Mouse (Mus musculus) embryonic facial prominence, embryonic 15.5 days (tissue): ENCODE data around the gene Plxna4. TPM values are rescaled to one million over a fixed set of nuclear protein-coding genes. Genes with fewer than 3 reads are reported as not detected.
A peak's percentile ranks its signal among the peaks of the same experiment; 100 is the strongest.

ENCODE experiments used
- ATAC-seq: fragments of 200-750 bp; cut with Nextera tagmentation; 2 replicates; pipeline ENCODE4 v1.8.0; 2017; ENCODE audit warnings: low read depth, moderate TSS enrichment; ENCODE audit not compliant: insufficient number of reproducible peaks, low FRiP score, low TSS enrichment
- H3K27ac ChIP-seq: fragments of 300-500 bp; sonication (generic); replicated peaks from 2 replicates; pipeline ENCODE4 v1.5.1; 2015; ENCODE audit warnings: mild to moderate bottlenecking, inconsistent platforms
- H3K27me3 ChIP-seq: fragments of 300-500 bp; sonication (generic); 2 replicates; pipeline ENCODE4 v1.6.1; 2015; ENCODE audit warnings: inconsistent platforms
- H3K36me3 ChIP-seq: fragments of 300-500 bp; sonication (generic); 2 replicates; pipeline ENCODE4 v1.6.1; 2015; ENCODE audit warnings: mild to moderate bottlenecking, inconsistent platforms
- H3K4me1 ChIP-seq: fragments of 300-500 bp; sonication (generic); 2 replicates; pipeline ENCODE4 v1.6.1; 2015; ENCODE audit warnings: inconsistent platforms
- H3K4me2 ChIP-seq: fragments of 300-500 bp; sonication (generic); replicated peaks from 2 replicates; pipeline ENCODE4 v1.6.1; 2015; ENCODE audit warnings: mild to moderate bottlenecking, inconsistent platforms
- H3K4me3 ChIP-seq: fragments of 300-500 bp; sonication (generic); replicated peaks from 2 replicates; pipeline ENCODE4 v1.5.1; 2015; ENCODE audit warnings: mild to moderate bottlenecking, inconsistent platforms
- H3K9ac ChIP-seq: fragments of 300-500 bp; sonication (generic); 2 replicates; pipeline ENCODE4 v1.6.1; 2015; ENCODE audit warnings: inconsistent platforms
- H3K9me3 ChIP-seq: fragments of 300-500 bp; sonication (generic); replicated peaks from 2 replicates; pipeline ENCODE4 v1.6.1; 2016; ENCODE audit warnings: inconsistent platforms
- WGBS: fragments of 180-500 bp; shearing (Covaris S2); methylation state at CpG from one replicate; pipeline ENCODE4 v1.1.7; 2015; 5-methylcytosine and 5-hydroxymethylcytosine counted together
- polyA plus RNA-seq: library from polyadenylated mRNA; unstranded; fragments of >200 nt; fragmentation: Nextera tagmentation; extraction: Ambion mirVana; gene quantifications from 2 replicates; pipeline ENCODE4 v1.2.1, GENCODE M21; 2015

Plxna4 gene
- polyA plus RNA-seq, 1 experiment from 2014 or later, result 2.6 TPM

DNA sequence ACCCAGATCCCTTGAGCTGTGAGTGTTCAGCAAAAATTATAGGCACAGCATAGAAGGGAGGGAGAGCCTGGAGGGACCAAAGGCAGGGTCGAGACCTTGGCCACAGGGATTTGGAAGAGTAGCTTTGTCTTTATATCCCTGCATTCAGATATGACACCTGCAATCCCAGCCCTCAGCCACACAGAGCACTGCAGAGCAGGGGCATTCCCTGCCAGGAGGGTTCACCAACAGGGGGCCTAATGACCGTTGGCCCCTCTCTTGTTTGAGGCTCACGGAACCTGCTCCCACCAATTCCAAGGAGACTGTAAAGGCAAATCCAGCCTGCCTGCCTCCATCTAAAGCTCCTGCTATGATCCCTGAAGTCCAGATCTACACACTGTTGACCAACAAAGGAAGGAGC is 410.1 kb downstream of the Plxna4 start:
- Histone ChIP-seq H3K4me2 (no peak overlapping the region), H3K9me3 (no peaks in the 10 kb centered on the region), H3K4me1 (peaks cover 14% of the 10 kb centered on the region; the same call in 1 of the 2 replicates), H3K36me3 (no peaks in the 10 kb centered on the region), H3K27ac (no peak overlapping the region), H3K27me3 (0 out of 2 replicates have a peak, but pooled peaks cover 3% of the 10 kb centered on the region), H3K4me3 (no peak overlapping the region), H3K9ac (no peak overlapping the region)
- 81% methylated on average over 3 of the region's 3 CpGs for WGBS
- no peak for ATAC-seq

GRCm38 (mm10) chr6:32167725-32168124 is 420.3 kb downstream of the Plxna4 start:
- 17% methylated on average over 1 of the region's 1 CpGs for WGBS
- Histone ChIP-seq H3K4me2 (no peak overlapping the region), H3K9ac (no peak overlapping the region), H3K27ac (no peak overlapping the region), H3K9me3 (no peaks in the 10 kb centered on the region), H3K36me3 (no peaks in the 10 kb centered on the region), H3K27me3 (no peaks in the 10 kb centered on the region), H3K4me1 (no peaks in the 10 kb centered on the region), H3K4me3 (no peak overlapping the region)
- ATAC-seq, result no peak

DNA sequence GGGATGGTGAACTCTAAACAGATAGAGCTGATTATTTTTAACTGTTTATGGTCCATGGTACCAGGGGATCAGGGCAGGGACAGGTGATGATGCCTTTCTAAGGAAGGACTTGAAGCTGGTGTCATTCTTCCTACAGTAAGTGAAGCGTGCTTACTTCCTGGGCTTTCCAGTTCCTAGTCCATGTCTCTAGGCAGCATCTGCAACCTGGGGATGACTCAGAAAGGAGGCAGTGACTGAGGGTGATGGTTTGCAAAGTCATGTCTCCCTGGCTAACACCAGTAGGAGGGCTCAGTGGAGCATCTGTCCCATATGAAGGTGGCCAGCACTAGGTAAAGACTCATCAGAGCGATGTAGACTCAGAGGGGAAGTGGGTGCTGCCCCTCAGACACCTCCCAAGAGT is 427.6 kb downstream of the Plxna4 start:
- no peak for ATAC-seq
- Histone ChIP-seq H3K9ac (no peak overlapping the region), H3K4me1 (no peaks in the 10 kb centered on the region), H3K36me3 (no peaks in the 10 kb centered on the region), H3K27ac (no peak overlapping the region), H3K9me3 (no peaks in the 10 kb centered on the region), H3K27me3 (no peaks in the 10 kb centered on the region), H3K4me2 (no peak overlapping the region), H3K4me3 (no peak overlapping the region)
- 80% methylated on average over 2 of the region's 2 CpGs for WGBS

GRCm38 (mm10) chr6:32159931-32160330 is 428.1 kb downstream of the Plxna4 start:
- Histone ChIP-seq H3K4me3 (no peak overlapping the region), H3K9ac (no peak overlapping the region), H3K4me2 (no peak overlapping the region), H3K9me3 (no peaks in the 10 kb centered on the region), H3K27me3 (no peaks in the 10 kb centered on the region), H3K27ac (no peak overlapping the region), H3K36me3 (no peaks in the 10 kb centered on the region), H3K4me1 (no peaks in the 10 kb centered on the region)
- ATAC-seq, result no peak
- 68% methylated on average over 4 of the region's 4 CpGs for WGBS

DNA sequence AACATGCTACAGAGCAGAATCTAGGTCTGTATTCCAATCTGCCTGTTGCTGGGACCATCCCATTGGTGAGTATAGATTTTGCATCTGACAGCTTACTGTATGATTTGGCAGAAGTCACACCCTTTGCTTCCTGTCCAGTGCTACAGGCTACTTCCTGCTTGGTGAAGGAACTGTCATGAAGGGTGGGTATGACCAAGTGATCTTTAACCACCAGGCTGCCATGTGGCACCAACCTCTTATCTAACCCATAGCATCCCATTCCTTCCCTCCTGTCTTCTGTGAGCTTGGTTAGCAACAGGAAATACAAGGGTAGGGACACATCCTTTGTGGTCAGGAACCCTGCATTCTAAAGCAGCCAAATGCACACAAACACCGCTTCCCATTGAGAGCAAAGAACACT is 429.6 kb downstream of the Plxna4 start:
- H3K4me3 ChIP-seq, result no peak overlapping the region
- 86% methylated on average over 1 of the region's 1 CpGs for WGBS
- H3K4me1 ChIP-seq, result no peaks in the 10 kb centered on the region
- H3K27me3 ChIP-seq, result no peaks in the 10 kb centered on the region
- no peak overlapping the region for H3K4me2 ChIP-seq
- H3K36me3 ChIP-seq, result no peaks in the 10 kb centered on the region
- H3K27ac ChIP-seq, result no peak overlapping the region
- no peaks in the 10 kb centered on the region for H3K9me3 ChIP-seq
- H3K9ac ChIP-seq, result no peak overlapping the region
- no peak for ATAC-seq

- Histone ChIP-seq H3K4me2 (no peak overlapping the region), H3K27ac (no peak overlapping the region), H3K9me3 (no peaks in the 10 kb centered on the region), H3K36me3 (no peaks in the 10 kb centered on the region), H3K27me3 (no peaks in the 10 kb centered on the region), H3K4me1 (no peaks in the 10 kb centered on the region), H3K9ac (no peak overlapping the region), H3K4me3 (no peak overlapping the region)
- WGBS, result 86% methylated on average over 4 of the region's 4 CpGs
- ATAC-seq, result no peak
Measured at GRCm38 (mm10) chr6:32153170-32153569, 434.8 kb downstream of the Plxna4 start.

DNA sequence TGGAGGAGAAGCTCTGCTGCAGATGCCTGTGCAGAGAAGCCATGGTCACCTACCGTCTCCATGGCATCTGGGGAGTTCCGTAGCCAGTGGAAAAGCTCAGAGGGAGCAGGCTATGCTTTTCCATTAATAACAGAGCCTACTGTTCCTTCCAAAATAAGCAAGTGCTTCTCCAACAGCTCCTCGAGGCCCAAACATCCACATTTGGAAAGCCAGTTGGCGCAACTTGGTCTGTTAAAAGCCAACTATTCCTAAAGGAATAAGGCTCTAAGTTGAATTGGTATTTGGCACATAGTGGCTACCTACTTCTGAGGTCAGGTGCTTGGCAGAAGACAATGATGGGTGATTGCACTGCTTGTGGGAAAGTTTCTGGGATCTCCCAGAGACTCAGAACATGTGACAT is 437.2 kb downstream of the Plxna4 start:
- Histone ChIP-seq H3K27me3 (no peaks in the 10 kb centered on the region), H3K9me3 (no peaks in the 10 kb centered on the region), H3K9ac (no peak overlapping the region), H3K4me1 (no peaks in the 10 kb centered on the region), H3K36me3 (no peaks in the 10 kb centered on the region), H3K27ac (no peak overlapping the region), H3K4me3 (no peak overlapping the region), H3K4me2 (no peak overlapping the region)
- ATAC-seq, result no peak
- 85% methylated on average over 4 of the region's 4 CpGs for whole genome bisulfite sequencing

DNA sequence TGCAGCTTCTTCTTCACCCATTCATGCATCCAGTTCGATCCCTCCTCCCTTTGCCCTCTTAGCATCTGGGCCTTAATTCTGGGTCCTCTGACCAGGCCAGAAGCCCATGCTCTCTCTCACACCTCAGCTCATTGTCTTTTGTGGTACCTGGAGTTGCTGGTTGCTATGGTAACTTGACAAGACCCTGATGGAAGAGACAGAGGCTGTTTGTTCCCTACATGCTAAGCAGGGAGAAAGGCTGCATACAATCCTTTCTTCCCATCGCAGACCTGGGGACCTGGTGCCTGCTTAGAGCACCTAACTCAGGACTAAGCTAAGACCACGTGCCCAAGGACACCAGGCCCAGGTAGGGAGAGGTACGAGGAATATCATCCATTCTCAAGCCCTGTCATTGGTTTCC is 443.2 kb downstream of the Plxna4 start:
- 72% methylated on average over 4 of the region's 4 CpGs for WGBS
- no peaks in the 10 kb centered on the region for H3K27me3 ChIP-seq

DNA sequence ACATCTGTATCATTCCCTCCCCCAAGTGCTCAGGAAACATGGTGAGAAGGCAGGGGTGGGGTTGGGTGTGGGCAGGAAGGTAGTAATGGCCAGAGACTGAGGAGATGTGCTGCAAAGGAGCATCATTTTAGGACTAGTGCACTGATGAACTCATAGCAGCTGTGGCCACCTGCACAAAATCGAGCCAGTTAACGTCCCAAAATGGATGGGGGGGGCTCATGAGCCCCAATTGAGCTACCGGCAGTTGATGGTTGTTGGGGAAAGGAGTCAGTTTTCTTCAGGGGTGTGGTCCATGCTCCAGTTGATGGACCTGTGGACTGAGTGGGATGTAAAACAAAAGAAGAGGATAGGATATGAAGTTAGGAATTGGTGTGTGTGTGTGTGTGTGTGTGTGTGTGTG is 448.5 kb downstream of the Plxna4 start:
- H3K9me3 ChIP-seq, result no peaks in the 10 kb centered on the region
- H3K4me3 ChIP-seq, result no peak overlapping the region
- no peaks in the 10 kb centered on the region for H3K36me3 ChIP-seq
- no peak overlapping the region for H3K4me2 ChIP-seq
- no peaks in the 10 kb centered on the region for H3K27me3 ChIP-seq
- WGBS, result 71% methylated on average over 3 of the region's 3 CpGs
- H3K27ac ChIP-seq, result no peak overlapping the region
- H3K4me1 ChIP-seq, result no peaks in the 10 kb centered on the region
- no peak for ATAC-seq
- H3K9ac ChIP-seq, result no peak overlapping the region

More for the DNA sequence above, 443.2 kb downstream of the Plxna4 start:
- no peak for ATAC-seq
- Histone ChIP-seq H3K27ac (no peak overlapping the region), H3K4me3 (no peak overlapping the region), H3K36me3 (no peaks in the 10 kb centered on the region), H3K4me2 (no peak overlapping the region), H3K4me1 (no peaks in the 10 kb centered on the region), H3K9ac (no peak overlapping the region), H3K9me3 (no peaks in the 10 kb centered on the region)

DNA sequence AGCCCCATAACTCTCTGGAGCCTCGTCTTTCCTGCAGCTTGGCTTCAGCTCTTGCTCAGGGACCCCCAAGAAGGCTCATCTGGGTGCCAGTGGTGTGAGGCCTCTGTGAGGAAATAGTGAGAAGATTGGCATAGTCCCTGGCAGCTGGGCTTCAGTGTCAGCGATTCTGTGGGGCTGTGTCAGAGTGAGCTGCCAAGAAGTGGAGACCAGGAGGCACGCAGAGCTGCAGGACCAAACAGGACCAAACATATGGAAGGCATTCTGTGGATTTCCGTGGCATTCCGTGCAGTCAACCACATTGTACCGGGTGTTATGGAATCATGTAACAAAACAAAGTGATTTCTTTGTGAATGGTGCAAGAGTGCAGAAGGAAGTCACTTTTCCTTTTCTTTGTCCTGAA is 461.1 kb downstream of the Plxna4 start:
- H3K36me3 ChIP-seq, result no peaks in the 10 kb centered on the region
- peak overlapping the region; percentile 6 for H3K27ac ChIP-seq
- peaks cover 4% of the 10 kb centered on the region; the same call in 1 of the 2 replicates for H3K4me1 ChIP-seq
- H3K9me3 ChIP-seq, result no peaks in the 10 kb centered on the region
- H3K27me3 ChIP-seq, result no peaks in the 10 kb centered on the region
- 0 out of 2 replicates have a peak, but pooled peaks have one; percentile 60 for ATAC-seq
- H3K4me3 ChIP-seq, result no peak overlapping the region
- WGBS, result 37% methylated on average over 6 of the region's 6 CpGs
- no peak overlapping the region for H3K9ac ChIP-seq
- H3K4me2 ChIP-seq, result no peak overlapping the region

GRCm38 (mm10) chr6:32122584-32123265 is 465.3 kb downstream of the Plxna4 start:
- Histone ChIP-seq H3K4me2 (no peak overlapping the region), H3K9me3 (no peaks in the 10 kb centered on the region), H3K27ac (no peak overlapping the region), H3K27me3 (no peaks in the 10 kb centered on the region), H3K4me3 (no peak overlapping the region), H3K4me1 (peaks cover 4% of the 10 kb centered on the region; the same call in 1 of the 2 replicates), H3K36me3 (no peaks in the 10 kb centered on the region), H3K9ac (no peak overlapping the region)
- no peak for ATAC-seq
- WGBS, result 81% methylated on average over 4 of the region's 4 CpGs

- no peak overlapping the region for H3K4me2 ChIP-seq
- WGBS, result 66% methylated on average over 1 of the region's 1 CpGs
- H3K27me3 ChIP-seq, result no peaks in the 10 kb centered on the region
- no peak for ATAC-seq
- no peaks in the 10 kb centered on the region for H3K36me3 ChIP-seq
- H3K27ac ChIP-seq, result no peak overlapping the region
- H3K9ac ChIP-seq, result no peak overlapping the region
- H3K4me3 ChIP-seq, result no peak overlapping the region
- H3K9me3 ChIP-seq, result no peaks in the 10 kb centered on the region
- no peaks in the 10 kb centered on the region for H3K4me1 ChIP-seq
Measured at GRCm38 (mm10) chr6:32120931-32121330, 467.1 kb downstream of the Plxna4 start.
